Mouse (Mus musculus): ENCODE results near the gene Zfp867. TPM values are rescaled to one million over a fixed set of nuclear protein-coding genes. Genes with fewer than 3 reads are reported as not detected.

Zfp867 gene
- total RNA-seq, 2 experiments from 2014 or later, result 0.51 to 0.77 TPM

GRCm38 (mm10) chr11:59412058-59412457 lies 60.2 kb downstream of the Zfp867 start:
- no peak for ATAC-seq (replicated peaks; ENCODE audit: low FRiP score, poor library complexity, severe bottlenecking)

Other genes starting within 250 kb of the Zfp867 start
- 111 and 132 TPM in 2 replicates for gene Arf1, start 244.2 kb downstream of the Zfp867 start, total RNA-seq (2015; ENCODE audit: low replicate concordance)
- gene Arf1, start 244.2 kb downstream of the Zfp867 start, total RNA-seq (2017; ENCODE audit: low replicate concordance), result 93.9 and 107 TPM in 2 replicates
- not detected in 2 replicates for gene Wnt3a, start 181.7 kb downstream of the Zfp867 start, total RNA-seq (2015; ENCODE audit: low replicate concordance)
- gene Wnt3a, start 181.7 kb downstream of the Zfp867 start, total RNA-seq (2017; ENCODE audit: low replicate concordance), result 0.42 TPM in 1 of 2 replicates, not detected in the other
- not detected in 2 replicates for gene Wnt9a, start 165.5 kb downstream of the Zfp867 start, total RNA-seq (2015; ENCODE audit: low replicate concordance)
- gene Wnt9a, start 165.5 kb downstream of the Zfp867 start, total RNA-seq (2017; ENCODE audit: low replicate concordance), result not detected in 2 replicates
- not detected in 2 replicates for gene Prss38, start 96.8 kb downstream of the Zfp867 start, total RNA-seq (2015; ENCODE audit: low replicate concordance)
- gene Prss38, start 96.8 kb downstream of the Zfp867 start, total RNA-seq (2017; ENCODE audit: low replicate concordance), result not detected in 2 replicates
- 0.38 and 2.1 TPM in 2 replicates for gene Jmjd4, start 22.4 kb downstream of the Zfp867 start, total RNA-seq (2015; ENCODE audit: low replicate concordance)
- 0.70 and 1.7 TPM in 2 replicates for gene Jmjd4, start 22.4 kb downstream of the Zfp867 start, total RNA-seq (2017; ENCODE audit: low replicate concordance)
- 0.38 TPM in 1 of 2 replicates, not detected in the other for gene Snap47, start 21.3 kb downstream of the Zfp867 start, total RNA-seq (2015; ENCODE audit: low replicate concordance)
- 0.42 and 2.6 TPM in 2 replicates for gene Snap47, start 21.3 kb downstream of the Zfp867 start, total RNA-seq (2017; ENCODE audit: low replicate concordance)
- 1.3 and 3.5 TPM in 2 replicates for gene Zkscan17, start 54.3 kb upstream of the Zfp867 start, total RNA-seq (2015; ENCODE audit: low replicate concordance)
- 2.2 and 2.7 TPM in 2 replicates for gene Zkscan17, start 54.3 kb upstream of the Zfp867 start, total RNA-seq (2017; ENCODE audit: low replicate concordance)
- 5.9 TPM in 1 of 2 replicates, not detected in the other for gene Nlrp3, start 69.1 kb upstream of the Zfp867 start, total RNA-seq (2015; ENCODE audit: low replicate concordance)
- gene Nlrp3, start 69.1 kb upstream of the Zfp867 start, total RNA-seq (2017; ENCODE audit: low replicate concordance), result 1.3 and 3.0 TPM in 2 replicates
- not detected in 2 replicates for gene Olfr222, start 103.8 kb upstream of the Zfp867 start, total RNA-seq (2015; ENCODE audit: low replicate concordance)
- not detected in 2 replicates for gene Olfr222, start 103.8 kb upstream of the Zfp867 start, total RNA-seq (2017; ENCODE audit: low replicate concordance)
- not detected in 2 replicates for gene Olfr223, start 120.8 kb upstream of the Zfp867 start, total RNA-seq (2015; ENCODE audit: low replicate concordance)
- not detected in 2 replicates for gene Olfr223, start 120.8 kb upstream of the Zfp867 start, total RNA-seq (2017; ENCODE audit: low replicate concordance)
- gene Mprip, start 188.8 kb upstream of the Zfp867 start, total RNA-seq (2015; ENCODE audit: low replicate concordance), result 5.6 and 20.9 TPM in 2 replicates
- gene Mprip, start 188.8 kb upstream of the Zfp867 start, total RNA-seq (2017; ENCODE audit: low replicate concordance), result 10.6 and 21.7 TPM in 2 replicates